Mouse (Mus musculus): ENCODE measurements at regions not wholly inside any gene's neighbourhood (a gene's known extent, or its start where the extent isn't known, plus 50 kb on each side); places are given as distances from the start of the nearest gene placed in this dataset.
A peak's percentile ranks its signal among the peaks of the same experiment; 100 is the strongest.

- Histone ChIP-seq H3K36me3 (ENCODE audit: control insufficient read depth, insufficient read depth, low read length) (no peaks in the 10 kb centered on the region), H3K9me3 (ENCODE audit: control insufficient read depth, low read length) (no peaks in the 10 kb centered on the region), H3K4me3 (ENCODE audit: low read depth, low read length) (no peak overlapping the region), H3K4me2 (ENCODE audit: low read depth) (no peak overlapping the region), H3K9ac (ENCODE audit: low read length) (no peak overlapping the region), H3K4me1 (ENCODE audit: control insufficient read depth, insufficient read depth, low read length) (no peaks in the 10 kb centered on the region), H3K27ac (ENCODE audit: low read depth, low read length) (no peak overlapping the region), H3K27me3 (ENCODE audit: control insufficient read depth, insufficient read depth, low read length) (no peaks in the 10 kb centered on the region)
- no peak for DNase-seq (ENCODE audit: low spot score)
- 66% methylated on average over 4 of the region's 4 CpGs for WGBS
- ATAC-seq (ENCODE audit: insufficient read depth, low FRiP score, low TSS enrichment): no peak
Observed at GRCm38 (mm10) chr16:31584216-31584823, 78.9 kb upstream of the Dlg1 start.

- no peaks in the 10 kb centered on the region for H3K27me3 ChIP-seq (ENCODE audit: control insufficient read depth, insufficient read depth, low read length)
- peaks cover 2% of the 10 kb centered on the region; the same call in 1 of the 2 replicates for H3K4me1 ChIP-seq (ENCODE audit: control insufficient read depth, insufficient read depth, low read length)
- H3K9ac ChIP-seq (ENCODE audit: low read length): no peak overlapping the region
- WGBS: 59% methylated on average over 1 of the region's 1 CpGs
- no peak overlapping the region for H3K27ac ChIP-seq (ENCODE audit: low read depth, low read length)
- DNase-seq (ENCODE audit: low spot score) (no peak), ATAC-seq (ENCODE audit: insufficient read depth, low FRiP score, low TSS enrichment) (no peak)
- H3K4me3 ChIP-seq (ENCODE audit: low read depth, low read length): no peak overlapping the region
- no peaks in the 10 kb centered on the region for H3K36me3 ChIP-seq (ENCODE audit: control insufficient read depth, insufficient read depth, low read length)
- no peak overlapping the region for H3K4me2 ChIP-seq (ENCODE audit: low read depth)
- H3K9me3 ChIP-seq (ENCODE audit: control insufficient read depth, low read length): no peaks in the 10 kb centered on the region
Observed at GRCm38 (mm10) chr16:31587036-31587435, 76.2 kb upstream of the Dlg1 start.

GRCm38 (mm10) chr16:31589576-31589975 is 73.7 kb upstream of the Dlg1 start:
- Histone ChIP-seq H3K9me3 (ENCODE audit: control insufficient read depth, low read length) (no peaks in the 10 kb centered on the region), H3K36me3 (ENCODE audit: control insufficient read depth, insufficient read depth, low read length) (no peaks in the 10 kb centered on the region), H3K27ac (ENCODE audit: low read depth, low read length) (no peak overlapping the region), H3K9ac (ENCODE audit: low read length) (no peak overlapping the region), H3K27me3 (ENCODE audit: control insufficient read depth, insufficient read depth, low read length) (no peaks in the 10 kb centered on the region), H3K4me1 (ENCODE audit: control insufficient read depth, insufficient read depth, low read length) (peaks cover 20% of the 10 kb centered on the region), H3K4me3 (ENCODE audit: low read depth, low read length) (no peak overlapping the region), H3K4me2 (ENCODE audit: low read depth) (no peak overlapping the region)
- no peak for DNase-seq (ENCODE audit: low spot score)
- WGBS: 21% methylated on average over 6 of the region's 6 CpGs
- no peak for ATAC-seq (ENCODE audit: insufficient read depth, low FRiP score, low TSS enrichment)

GRCm38 (mm10) chr16:31591565-31591964 is 71.7 kb upstream of the Dlg1 start:
- Histone ChIP-seq H3K27me3 (ENCODE audit: control insufficient read depth, insufficient read depth, low read length) (no peaks in the 10 kb centered on the region), H3K36me3 (ENCODE audit: control insufficient read depth, insufficient read depth, low read length) (no peaks in the 10 kb centered on the region), H3K9ac (ENCODE audit: low read length) (no peak overlapping the region), H3K9me3 (ENCODE audit: control insufficient read depth, low read length) (no peaks in the 10 kb centered on the region), H3K4me3 (ENCODE audit: low read depth, low read length) (no peak overlapping the region), H3K27ac (ENCODE audit: low read depth, low read length) (peak overlapping the region; percentile 86; the same call in 1 of the 2 replicates), H3K4me1 (ENCODE audit: control insufficient read depth, insufficient read depth, low read length) (peaks cover 20% of the 10 kb centered on the region), H3K4me2 (ENCODE audit: low read depth) (no peak overlapping the region)
- ATAC-seq (ENCODE audit: insufficient read depth, low FRiP score, low TSS enrichment) (peak; percentile 51; the same call in 1 of the 2 replicates), DNase-seq (ENCODE audit: low spot score) (peak; percentile 17)
- 48% methylated on average over 3 of the region's 3 CpGs for WGBS

GRCm38 (mm10) chr16:31592014-31592871 is 71.0 kb upstream of the Dlg1 start:
- peak; percentile 78 for DNase-seq (ENCODE audit: low spot score)
- Histone ChIP-seq H3K9me3 (ENCODE audit: control insufficient read depth, low read length) (no peaks in the 10 kb centered on the region), H3K4me2 (ENCODE audit: low read depth) (no peak overlapping the region), H3K4me3 (ENCODE audit: low read depth, low read length) (no peak overlapping the region), H3K27me3 (ENCODE audit: control insufficient read depth, insufficient read depth, low read length) (no peaks in the 10 kb centered on the region), H3K9ac (ENCODE audit: low read length) (no peak overlapping the region; the same call in 1 of the 2 replicates), H3K36me3 (ENCODE audit: control insufficient read depth, insufficient read depth, low read length) (no peaks in the 10 kb centered on the region), H3K27ac (ENCODE audit: low read depth, low read length) (peak overlapping the region; percentile 86), H3K4me1 (ENCODE audit: control insufficient read depth, insufficient read depth, low read length) (peaks cover 20% of the 10 kb centered on the region)
- WGBS: 7% methylated on average over 7 of the region's 7 CpGs
- ATAC-seq (ENCODE audit: insufficient read depth, low FRiP score, low TSS enrichment): peak; percentile 89

GRCm38 (mm10) chr16:31592973-31593683 is 70.1 kb upstream of the Dlg1 start:
- Histone ChIP-seq H3K9ac (ENCODE audit: low read length) (peak overlapping the region; percentile 30; the same call in 1 of the 2 replicates), H3K4me3 (ENCODE audit: low read depth, low read length) (no peak overlapping the region), H3K4me2 (ENCODE audit: low read depth) (no peak overlapping the region), H3K27ac (ENCODE audit: low read depth, low read length) (peak overlapping the region; percentile 86), H3K4me1 (ENCODE audit: control insufficient read depth, insufficient read depth, low read length) (peaks cover 20% of the 10 kb centered on the region), H3K27me3 (ENCODE audit: control insufficient read depth, insufficient read depth, low read length) (no peaks in the 10 kb centered on the region), H3K9me3 (ENCODE audit: control insufficient read depth, low read length) (no peaks in the 10 kb centered on the region), H3K36me3 (ENCODE audit: control insufficient read depth, insufficient read depth, low read length) (no peaks in the 10 kb centered on the region)
- DNase-seq (ENCODE audit: low spot score): peak; percentile 33
- peak; percentile 64; the same call in 1 of the 2 replicates for ATAC-seq (ENCODE audit: insufficient read depth, low FRiP score, low TSS enrichment)
- WGBS: 40% methylated on average over 9 of the region's 9 CpGs

GRCm38 (mm10) chr16:31597965-31598364 is 65.3 kb upstream of the Dlg1 start:
- Histone ChIP-seq H3K36me3 (ENCODE audit: control insufficient read depth, insufficient read depth, low read length) (no peaks in the 10 kb centered on the region), H3K27me3 (ENCODE audit: control insufficient read depth, insufficient read depth, low read length) (no peaks in the 10 kb centered on the region), H3K27ac (ENCODE audit: low read depth, low read length) (no peak overlapping the region), H3K9me3 (ENCODE audit: control insufficient read depth, low read length) (no peaks in the 10 kb centered on the region), H3K9ac (ENCODE audit: low read length) (no peak overlapping the region), H3K4me1 (ENCODE audit: control insufficient read depth, insufficient read depth, low read length) (peaks cover 10% of the 10 kb centered on the region), H3K4me2 (ENCODE audit: low read depth) (no peak overlapping the region), H3K4me3 (ENCODE audit: low read depth, low read length) (no peak overlapping the region)
- 90% methylated on average over 5 of the region's 5 CpGs for WGBS
- DNase-seq (ENCODE audit: low spot score) (no peak), ATAC-seq (ENCODE audit: insufficient read depth, low FRiP score, low TSS enrichment) (no peak)

- WGBS: 86% methylated on average over 9 of the region's 9 CpGs
- DNase-seq (ENCODE audit: low spot score): no peak
Observed at GRCm38 (mm10) chr16:31598409-31598988, 64.7 kb upstream of the Dlg1 start.

More at GRCm38 (mm10) chr16:31598409-31598988, 64.7 kb upstream of the Dlg1 start:
- no peak overlapping the region for H3K9ac ChIP-seq (ENCODE audit: low read length)
- H3K9me3 ChIP-seq (ENCODE audit: control insufficient read depth, low read length): no peaks in the 10 kb centered on the region
- no peak overlapping the region for H3K4me3 ChIP-seq (ENCODE audit: low read depth, low read length)
- no peaks in the 10 kb centered on the region for H3K36me3 ChIP-seq (ENCODE audit: control insufficient read depth, insufficient read depth, low read length)
- H3K27me3 ChIP-seq (ENCODE audit: control insufficient read depth, insufficient read depth, low read length): no peaks in the 10 kb centered on the region
- no peak overlapping the region for H3K27ac ChIP-seq (ENCODE audit: low read depth, low read length)
- ATAC-seq (ENCODE audit: insufficient read depth, low FRiP score, low TSS enrichment): no peak
- no peak overlapping the region for H3K4me2 ChIP-seq (ENCODE audit: low read depth)
- peaks cover 5% of the 10 kb centered on the region; the same call in 1 of the 2 replicates for H3K4me1 ChIP-seq (ENCODE audit: control insufficient read depth, insufficient read depth, low read length)

Data from neural tube, embryonic 11.5 days (tissue).